Mouse (Mus musculus) midbrain, postnatal 0 days (tissue): ENCODE data around the gene Prkci. TPM values are rescaled to one million over a fixed set of nuclear protein-coding genes. Genes with fewer than 3 reads are reported as not detected.

Experiments used
- ATAC-seq: fragments of 200-750 bp; cut with Nextera tagmentation; 2 replicates; pipeline ENCODE4 v1.8.0; 2017; ENCODE audit warnings: moderate number of reproducible peaks, mild to moderate bottlenecking, moderate TSS enrichment, moderate library complexity; ENCODE audit not compliant: low FRiP score
- DNase-seq: peaks from one replicate; pipeline ENCODE4 v3.0.0-alpha.2; 2015; ENCODE audit warnings: low spot score
- H3K27ac ChIP-seq: fragments of 300-500 bp; sonication (generic); 2 replicates; pipeline ENCODE4 v1.5.1; 2014; ENCODE audit warnings: low read depth, mild to moderate bottlenecking, low read length, mixed read lengths
- H3K27me3 ChIP-seq: fragments of 300-500 bp; sonication (generic); 2 replicates; pipeline ENCODE4 v1.6.1; 2014; ENCODE audit warnings: low read length, control low read depth, mixed read lengths; ENCODE audit not compliant: insufficient read depth
- H3K36me3 ChIP-seq: fragments of 300-500 bp; sonication (generic); 2 replicates; pipeline ENCODE4 v1.6.1; 2014; ENCODE audit warnings: low read length, control low read depth, mixed read lengths; ENCODE audit not compliant: insufficient read depth
- H3K4me1 ChIP-seq: fragments of 300-500 bp; sonication (generic); 2 replicates; pipeline ENCODE4 v1.6.1; 2014; ENCODE audit warnings: mild to moderate bottlenecking, control low read depth, antibody characterized with exemption, low read length, mixed read lengths; ENCODE audit not compliant: insufficient read depth
- H3K4me2 ChIP-seq: fragments of 300-500 bp; sonication (generic); 2 replicates; pipeline ENCODE4 v1.6.1; 2014; ENCODE audit warnings: low read depth, mild to moderate bottlenecking, low read length, mixed read lengths; ENCODE audit not compliant: poor library complexity, severe bottlenecking
- H3K4me3 ChIP-seq: fragments of 300-500 bp; sonication (generic); 2 replicates; pipeline ENCODE4 v1.5.1; 2014; ENCODE audit warnings: low read depth, mild to moderate bottlenecking, low read length, moderate library complexity
- H3K9ac ChIP-seq: fragments of 300-500 bp; sonication (generic); replicated peaks from 2 replicates; pipeline ENCODE4 v1.6.1; 2014; ENCODE audit warnings: mild to moderate bottlenecking, low read length, moderate library complexity, mixed read lengths; ENCODE audit not compliant: poor library complexity, severe bottlenecking
- H3K9me3 ChIP-seq: fragments of 300-500 bp; sonication (generic); 2 replicates; pipeline ENCODE4 v1.6.1; 2016; ENCODE audit warnings: low read length, control low read depth
- CTCF ChIP-seq: IDR thresholded peaks from 2 replicates; pipeline ENCODE4 v1.5.1; 2016; ENCODE audit warnings: antibody characterized with exemption, mild to moderate bottlenecking
- WGBS: fragments of 180-500 bp; shearing (Covaris S2); extraction: QIAGEN DNeasy Blood & Tissue Kit; methylation state at CpG from one replicate; pipeline ENCODE4 v1.1.7; 2014; 5-methylcytosine and 5-hydroxymethylcytosine counted together
- polyA plus RNA-seq: library from polyadenylated mRNA; unstranded; fragments of >200 nt; fragmentation: Nextera tagmentation; extraction: Ambion mirVana; gene quantifications from 2 replicates; pipeline ENCODE4 v1.2.1, GENCODE M21; 2015
- total RNA-seq: library from RNA; depleted of rRNA; stranded (reverse); fragments of >200 nt; gene quantifications from 2 replicates; pipeline ENCODE4 v1.2.3, GENCODE M21; 2014

The Prkci gene
- total and polyA plus RNA-seq, 2 experiments from 2014 or later: 19.6 to 56.7 TPM

DNA sequence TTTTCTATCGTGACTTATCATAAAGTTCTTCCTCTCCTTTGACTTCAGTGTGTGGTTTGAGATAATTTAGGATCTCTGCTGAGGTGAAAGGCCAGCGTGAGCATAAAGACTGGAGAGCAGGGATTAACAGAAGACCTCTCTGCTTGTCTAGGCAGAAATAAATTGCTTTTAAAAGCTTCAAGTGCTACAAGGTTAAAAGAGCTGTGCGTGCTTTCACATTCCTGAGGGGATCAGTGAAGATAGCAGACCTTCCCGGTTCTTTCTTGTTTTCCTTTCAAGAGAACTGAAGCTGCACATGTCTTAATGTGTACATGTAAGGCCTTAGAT, 1.1 kb downstream of the Prkci start:
- WGBS: 2% methylated on average over 4 of the region's 4 CpGs
- H3K4me3 ChIP-seq: peak overlapping the region; percentile 90
- H3K4me2 ChIP-seq: peak overlapping the region; percentile 56
- H3K4me1 ChIP-seq: peaks cover 3% of the 10 kb centered on the region; the same call in 1 of the 2 replicates
- ATAC-seq (no peak), DNase-seq (no peak)
- H3K9me3 ChIP-seq: no peaks in the 10 kb centered on the region
- peak overlapping the region; percentile 74; the same call in 1 of the 2 replicates for H3K9ac ChIP-seq
- no peaks in the 10 kb centered on the region for H3K36me3 ChIP-seq
- no peak for TF ChIP-seq CTCF
- no peak overlapping the region for H3K27ac ChIP-seq
- H3K27me3 ChIP-seq: no peaks in the 10 kb centered on the region

DNA sequence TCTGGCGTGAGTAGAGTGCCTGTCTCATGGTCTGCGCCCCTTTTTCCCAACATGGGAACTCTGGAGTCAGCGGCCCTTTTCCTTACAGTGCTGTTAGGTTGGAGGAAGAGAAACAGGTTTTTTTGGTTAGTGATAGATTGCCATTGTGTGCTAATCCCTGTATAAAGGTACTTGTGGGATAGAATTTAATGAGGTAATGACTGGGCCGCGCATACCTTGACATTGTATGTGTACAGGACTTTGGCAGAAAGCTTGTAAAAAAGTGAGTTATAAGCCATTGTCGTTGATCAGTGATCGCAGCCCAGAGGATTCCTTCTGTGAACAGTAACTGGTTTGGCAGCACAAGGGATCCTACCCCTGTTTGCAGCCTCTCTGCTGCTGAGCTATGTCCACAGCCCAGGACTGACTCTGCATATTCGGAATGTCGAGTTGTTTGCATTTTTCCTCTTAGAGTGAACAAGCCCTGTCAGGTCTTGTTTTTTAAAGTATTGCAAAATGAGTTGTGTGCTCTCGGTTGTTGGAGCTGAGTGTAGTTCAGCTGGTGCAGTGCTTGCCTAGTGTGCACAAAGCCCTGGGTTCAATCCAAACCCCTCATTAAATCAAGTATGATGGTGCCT, 4.0 kb downstream of the Prkci start:
- Histone ChIP-seq H3K9ac (no peak overlapping the region), H3K4me3 (no peak overlapping the region), H3K36me3 (no peaks in the 10 kb centered on the region), H3K27ac (no peak overlapping the region), H3K4me2 (no peak overlapping the region), H3K4me1 (peaks cover 3% of the 10 kb centered on the region; the same call in 1 of the 2 replicates), H3K27me3 (no peaks in the 10 kb centered on the region), H3K9me3 (no peaks in the 10 kb centered on the region)
- DNase-seq (no peak), ATAC-seq (no peak)
- WGBS: 73% methylated on average over 10 of the region's 10 CpGs
- TF ChIP-seq CTCF: no peak

DNA sequence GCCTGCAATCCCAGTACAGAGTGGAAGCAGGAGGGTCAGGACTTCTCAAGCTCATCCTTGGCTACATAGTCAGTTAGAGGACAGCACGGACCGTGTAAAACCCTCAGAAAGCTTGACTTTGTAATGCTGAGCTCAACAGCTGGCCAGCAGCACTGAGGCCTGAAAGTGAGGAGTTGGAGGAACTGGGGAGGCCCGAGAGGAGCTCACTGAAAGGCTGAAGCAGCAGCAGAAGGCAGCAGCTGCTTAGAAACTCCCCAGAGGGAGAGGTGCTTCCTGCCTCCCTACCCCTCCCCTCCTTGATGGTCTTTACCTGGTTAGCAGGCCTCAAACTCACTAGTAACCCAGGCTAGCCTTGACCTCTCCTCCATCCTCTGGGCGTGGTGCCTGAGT, 4.5 kb downstream of the Prkci start:
- no peaks in the 10 kb centered on the region for H3K27me3 ChIP-seq
- H3K27ac ChIP-seq: no peak overlapping the region
- H3K9me3 ChIP-seq: no peaks in the 10 kb centered on the region
- ATAC-seq: no peak
- H3K4me3 ChIP-seq: no peak overlapping the region
- 43% methylated on average over 4 of the region's 4 CpGs for WGBS
- H3K9ac ChIP-seq: no peak overlapping the region
- no peak for TF ChIP-seq CTCF
- no peak for DNase-seq
- peaks cover 3% of the 10 kb centered on the region; the same call in 1 of the 2 replicates for H3K4me1 ChIP-seq
- no peaks in the 10 kb centered on the region for H3K36me3 ChIP-seq
- H3K4me2 ChIP-seq: no peak overlapping the region

DNA sequence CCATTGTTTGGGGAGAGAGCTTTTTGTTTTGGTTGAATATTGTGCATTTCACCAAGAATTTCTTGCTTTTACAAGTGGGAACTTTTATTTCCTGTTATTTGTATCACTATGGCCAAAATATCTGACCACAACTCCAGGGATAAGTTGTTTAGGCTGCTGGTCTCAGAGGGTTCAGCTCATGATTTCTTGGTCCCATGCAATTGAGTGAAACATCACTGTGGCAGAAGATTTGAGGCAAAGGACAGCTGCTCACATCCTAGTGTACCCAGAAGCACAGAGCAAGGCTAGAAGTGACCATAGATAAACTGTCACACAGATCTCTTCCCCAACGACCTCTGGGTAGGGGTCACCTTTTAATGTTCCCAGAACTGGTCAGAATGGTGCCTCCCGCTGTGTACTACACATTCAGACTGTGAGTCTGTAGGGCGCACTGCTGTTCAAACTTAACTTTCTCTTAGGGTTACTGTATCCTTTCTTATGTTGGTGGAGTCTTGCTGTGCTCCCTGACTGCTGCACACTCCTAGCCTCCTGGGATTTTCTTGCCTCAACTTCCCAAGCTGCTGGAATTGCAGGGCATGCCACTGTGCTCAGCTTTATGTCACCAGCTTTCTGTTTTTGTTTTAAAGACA, 5.6 kb downstream of the Prkci start:
- H3K4me1 ChIP-seq: peaks cover 3% of the 10 kb centered on the region; the same call in 1 of the 2 replicates
- H3K27me3 ChIP-seq: no peaks in the 10 kb centered on the region
- no peak overlapping the region for H3K9ac ChIP-seq
- no peak overlapping the region for H3K4me3 ChIP-seq
- no peaks in the 10 kb centered on the region for H3K36me3 ChIP-seq
- DNase-seq: no peak
- WGBS: 50% methylated on average over 3 of the region's 3 CpGs
- H3K9me3 ChIP-seq: no peaks in the 10 kb centered on the region
- no peak for TF ChIP-seq CTCF
- H3K4me2 ChIP-seq: no peak overlapping the region
- ATAC-seq: no peak
- H3K27ac ChIP-seq: no peak overlapping the region

- WGBS: 69% methylated on average over 6 of the region's 6 CpGs
- TF ChIP-seq CTCF: no peak
- H3K9ac ChIP-seq: no peak overlapping the region
- DNase-seq: no peak
- H3K27me3 ChIP-seq: no peaks in the 10 kb centered on the region
- H3K36me3 ChIP-seq: no peaks in the 10 kb centered on the region
- H3K4me1 ChIP-seq: no peaks in the 10 kb centered on the region
- H3K27ac ChIP-seq: no peak overlapping the region
- H3K4me2 ChIP-seq: no peak overlapping the region
- H3K9me3 ChIP-seq: no peaks in the 10 kb centered on the region
- ATAC-seq: no peak
- no peak overlapping the region for H3K4me3 ChIP-seq
These were observed 9.0 kb downstream of the Prkci start for GRCm38 (mm10) chr3:31004320-31005209.

DNA sequence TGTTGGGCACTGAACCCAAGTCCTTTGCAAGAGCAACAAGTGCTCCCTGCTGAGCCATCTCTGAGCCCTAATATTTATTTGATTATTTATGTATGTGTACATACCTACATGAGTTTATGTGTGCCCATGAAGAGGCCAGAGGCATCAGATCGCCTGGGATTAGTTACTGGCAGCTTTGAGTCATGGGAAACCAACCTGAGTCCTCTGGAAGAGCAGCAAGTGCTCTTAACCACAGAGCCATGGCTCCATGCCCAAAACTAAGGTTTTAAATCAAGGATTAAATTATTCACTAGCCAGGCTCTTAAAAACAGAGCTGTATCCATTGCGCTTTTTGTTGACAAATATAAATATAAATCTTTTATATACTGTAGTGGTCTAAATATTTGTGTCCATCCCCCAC, 18.8 kb downstream of the Prkci start:
- 91% methylated on average over 2 of the region's 2 CpGs for WGBS
- no peak for TF ChIP-seq CTCF
- no peak overlapping the region for H3K4me2 ChIP-seq
- H3K27ac ChIP-seq: no peak overlapping the region
- H3K9me3 ChIP-seq: no peaks in the 10 kb centered on the region
- H3K27me3 ChIP-seq: no peaks in the 10 kb centered on the region
- no peak overlapping the region for H3K4me3 ChIP-seq
- no peak overlapping the region for H3K9ac ChIP-seq
- H3K4me1 ChIP-seq: no peaks in the 10 kb centered on the region; the same call in 1 of the 2 replicates
- no peak for ATAC-seq
- H3K36me3 ChIP-seq: no peaks in the 10 kb centered on the region
- no peak for DNase-seq
